Mouse (Mus musculus) lung, adult 2 months (tissue): ENCODE measurements at regions not wholly inside any gene's neighbourhood (a gene's known extent, or its start where the extent isn't known, plus 50 kb on each side); places are given as distances from the start of the nearest gene placed in this dataset.

Source experiments
- DNase-seq: peaks from one replicate; pipeline ENCODE4 v3.0.0; 2022
- H3K4me1 ChIP-seq: fragments of 200-500 bp; 2 replicates; pipeline ENCODE4 v1.6.1; 2011; ENCODE audit warnings: low read length; ENCODE audit not compliant: control insufficient read depth, insufficient read depth
- H3K4me3 ChIP-seq: fragments of 200-500 bp; replicated peaks from 2 replicates; pipeline ENCODE3; 2011; ENCODE audit warnings: low read depth, mild to moderate bottlenecking, control low read depth, low read length; ENCODE audit errors: extremely low read depth
- CTCF ChIP-seq: fragments of 200-500 bp; IDR thresholded peaks from 2 replicates; pipeline ENCODE4 v1.5.1; 2011; ENCODE audit warnings: mild to moderate bottlenecking, low read length, control low read depth; ENCODE audit not compliant: insufficient read depth
- POLR2A ChIP-seq: fragments of 200-500 bp; IDR thresholded peaks from 2 replicates; pipeline ENCODE4 v1.6.1; 2011; ENCODE audit warnings: low read depth, mild to moderate bottlenecking, control low read depth, low read length, borderline replicate concordance; ENCODE audit errors: extremely low read depth
- WGBS: fragments of 180-500 bp; shearing (Covaris S2); methylation state at CpG from one replicate; pipeline ENCODE4 v1.1.7; 2018; 5-methylcytosine and 5-hydroxymethylcytosine counted together

- WGBS, result 28% methylated on average over 3 of the region's 3 CpGs
- DNase-seq, result no peak
- TF ChIP-seq POLR2A, result no peak
- no peak for TF ChIP-seq CTCF
- Histone ChIP-seq H3K4me1 (no peaks in the 10 kb centered on the region), H3K4me3 (no peak overlapping the region)
Observed at GRCm38 (mm10) chr11:24226755-24227154, 148.9 kb downstream of the Bcl11a start.

- 52% methylated on average over 11 of the region's 11 CpGs for WGBS
- Histone ChIP-seq H3K4me3 (no peak overlapping the region), H3K4me1 (no peaks in the 10 kb centered on the region)
- TF ChIP-seq POLR2A (no peak), CTCF (no peak)
- DNase-seq, result no peak
Observed at GRCm38 (mm10) chr11:24233376-24233775, 155.5 kb downstream of the Bcl11a start.

DNA sequence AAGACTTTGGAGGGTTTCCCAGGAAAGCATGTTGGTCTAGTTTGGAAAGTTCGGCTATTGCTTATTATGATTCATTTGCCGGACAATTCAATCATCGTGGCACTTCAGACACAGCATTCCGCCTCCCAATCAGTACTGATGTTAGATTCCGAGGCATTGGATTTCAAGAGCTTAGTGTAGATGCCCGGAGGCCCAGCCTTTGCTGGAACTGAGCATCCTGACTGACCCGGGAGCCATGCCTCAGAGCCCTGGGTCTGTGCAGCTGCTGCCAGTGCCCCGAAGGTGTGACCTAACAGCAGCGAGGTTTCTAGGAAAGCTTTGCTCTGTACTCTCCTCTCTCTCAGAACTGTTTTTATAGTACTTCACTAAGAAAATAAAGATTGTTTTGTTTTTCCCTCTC lies 156.0 kb downstream of the Bcl11a start:
- WGBS, result 41% methylated on average over 9 of the region's 9 CpGs
- no peaks in the 10 kb centered on the region for H3K4me1 ChIP-seq
- TF ChIP-seq POLR2A, result no peak
- TF ChIP-seq CTCF, result no peak
- no peak for DNase-seq
- no peak overlapping the region for H3K4me3 ChIP-seq

GRCm38 (mm10) chr11:24234422-24234821 lies 156.6 kb downstream of the Bcl11a start:
- WGBS, result 56% methylated on average over 3 of the region's 3 CpGs
- no peak for TF ChIP-seq CTCF
- no peak for TF ChIP-seq POLR2A
- Histone ChIP-seq H3K4me1 (no peaks in the 10 kb centered on the region), H3K4me3 (no peak overlapping the region)
- no peak for DNase-seq

- 73% methylated on average over 4 of the region's 4 CpGs for WGBS
- no peak for TF ChIP-seq CTCF
- TF ChIP-seq POLR2A, result no peak
- Histone ChIP-seq H3K4me3 (no peak overlapping the region), H3K4me1 (no peaks in the 10 kb centered on the region)
- no peak for DNase-seq
Observed at GRCm38 (mm10) chr11:24235326-24235725, 157.5 kb downstream of the Bcl11a start.

DNA sequence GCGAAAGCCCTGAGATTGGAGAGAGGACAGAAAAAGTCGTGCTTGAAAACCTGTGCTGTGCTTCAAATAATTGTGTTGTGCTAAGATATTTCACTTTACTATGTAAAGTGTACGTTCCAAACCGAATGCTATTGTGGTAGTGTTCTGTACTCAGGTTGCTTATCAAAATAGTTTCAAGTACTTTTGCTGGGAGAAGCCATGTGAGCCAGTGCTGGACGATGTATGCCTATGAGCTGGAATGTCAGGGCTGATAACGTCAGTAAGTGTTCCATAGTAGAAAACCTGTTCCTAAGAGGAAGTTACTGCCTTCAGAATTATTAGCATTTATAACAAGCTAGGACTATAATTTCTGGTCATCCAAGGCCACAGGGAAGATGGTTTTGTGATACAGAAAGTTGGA lies 161.8 kb downstream of the Bcl11a start:
- Histone ChIP-seq H3K4me3 (no peak overlapping the region), H3K4me1 (no peaks in the 10 kb centered on the region)
- DNase-seq, result no peak
- 69% methylated on average over 6 of the region's 6 CpGs for WGBS
- TF ChIP-seq POLR2A, result no peak
- no peak for TF ChIP-seq CTCF

DNA sequence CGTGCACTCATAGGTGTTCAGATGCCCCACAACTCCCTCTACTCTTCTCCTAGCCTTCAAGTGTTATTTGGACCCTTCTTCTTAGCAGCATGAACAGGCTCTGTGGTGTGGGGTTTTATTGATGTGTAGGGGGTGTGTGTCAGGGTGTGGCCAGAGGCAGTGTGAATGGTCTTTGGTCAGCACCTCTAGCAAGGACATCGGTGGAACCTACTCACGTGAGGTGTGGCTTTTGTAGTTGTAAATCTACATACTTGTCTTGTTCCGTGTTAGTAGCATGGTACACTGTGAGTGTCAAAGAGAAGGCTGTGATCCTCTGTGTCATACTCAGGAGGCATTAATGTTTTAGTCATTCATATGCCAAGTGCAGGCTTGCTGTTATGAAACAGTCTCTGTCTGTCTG lies 164.2 kb downstream of the Bcl11a start:
- 76% methylated on average over 4 of the region's 4 CpGs for WGBS
- no peak overlapping the region for H3K4me3 ChIP-seq
- no peak for DNase-seq
- no peaks in the 10 kb centered on the region for H3K4me1 ChIP-seq
- TF ChIP-seq CTCF (no peak), POLR2A (no peak)

DNA sequence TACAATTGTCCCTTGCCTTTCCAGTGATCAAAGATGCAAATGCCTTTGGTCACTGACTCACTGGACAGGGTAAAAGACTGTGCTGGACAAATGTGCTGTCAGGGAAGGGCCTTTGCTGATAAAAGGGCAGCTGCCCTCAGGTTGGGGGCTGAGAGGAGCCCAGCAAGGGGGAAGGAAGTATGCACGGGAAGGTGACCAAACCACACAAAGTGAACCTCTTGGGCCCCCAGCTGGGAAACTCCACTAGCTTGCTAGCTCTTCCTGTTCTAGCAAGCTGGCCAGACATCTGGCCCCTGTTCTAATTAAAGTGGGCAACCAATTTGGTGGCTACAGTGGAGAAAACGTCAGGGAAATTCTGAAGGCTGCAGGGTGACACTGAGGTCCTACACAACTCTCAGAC lies 165.0 kb downstream of the Bcl11a start:
- no peak for DNase-seq
- TF ChIP-seq CTCF (no peak), POLR2A (no peak)
- WGBS, result 19% methylated on average over 2 of the region's 2 CpGs
- Histone ChIP-seq H3K4me1 (no peaks in the 10 kb centered on the region), H3K4me3 (no peak overlapping the region)

- WGBS, result 84% methylated on average over 4 of the region's 4 CpGs
- no peak for DNase-seq
- TF ChIP-seq CTCF, result no peak
- TF ChIP-seq POLR2A, result no peak
- no peaks in the 10 kb centered on the region for H3K4me1 ChIP-seq
- no peak overlapping the region for H3K4me3 ChIP-seq
Observed at GRCm38 (mm10) chr11:24245390-24245789, 167.5 kb downstream of the Bcl11a start.

- Histone ChIP-seq H3K4me3 (no peak overlapping the region), H3K4me1 (no peaks in the 10 kb centered on the region)
- TF ChIP-seq CTCF, result no peak
- TF ChIP-seq POLR2A, result no peak
- no peak for DNase-seq
- 74% methylated on average over 3 of the region's 3 CpGs for WGBS
Observed at GRCm38 (mm10) chr11:24246314-24246713, 168.5 kb downstream of the Bcl11a start.

DNA sequence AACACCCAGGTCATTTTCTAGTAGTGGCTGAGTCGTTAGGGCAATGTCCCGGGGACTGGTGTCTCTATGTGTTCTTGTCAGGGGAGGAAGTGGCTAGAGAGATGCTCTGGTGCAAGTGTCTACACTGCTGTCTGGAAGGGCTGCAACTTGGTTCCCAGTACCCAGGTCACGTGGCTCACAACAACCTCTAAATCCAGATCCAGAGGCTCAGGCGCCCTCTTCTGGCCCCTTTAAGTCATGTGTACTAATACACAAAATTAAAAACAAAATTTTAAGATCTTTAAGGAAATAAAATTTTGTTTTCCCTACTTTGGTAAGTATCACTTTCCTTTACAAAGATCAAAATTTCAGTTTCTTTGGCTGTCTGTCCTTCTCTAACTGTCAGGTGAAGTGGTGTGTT lies 169.4 kb downstream of the Bcl11a start:
- TF ChIP-seq CTCF (no peak), POLR2A (no peak)
- no peak overlapping the region for H3K4me3 ChIP-seq
- no peaks in the 10 kb centered on the region for H3K4me1 ChIP-seq
- 90% methylated on average over 4 of the region's 4 CpGs for WGBS
- no peak for DNase-seq

- 56% methylated on average over 5 of the region's 5 CpGs for WGBS
- no peak for DNase-seq
- Histone ChIP-seq H3K4me1 (no peaks in the 10 kb centered on the region), H3K4me3 (no peak overlapping the region)
- TF ChIP-seq POLR2A, result no peak
- TF ChIP-seq CTCF, result no peak
Observed at GRCm38 (mm10) chr11:24251516-24251915, 173.7 kb downstream of the Bcl11a start.
